Mouse (Mus musculus) testis, postnatal 14 days (tissue): ENCODE results near the gene Rpp30.

Experiments
- DNase-seq: peaks from one replicate; pipeline ENCODE4 v3.0.0; 2021; ENCODE audit warnings: low spot score

Rpp30 gene

DNA sequence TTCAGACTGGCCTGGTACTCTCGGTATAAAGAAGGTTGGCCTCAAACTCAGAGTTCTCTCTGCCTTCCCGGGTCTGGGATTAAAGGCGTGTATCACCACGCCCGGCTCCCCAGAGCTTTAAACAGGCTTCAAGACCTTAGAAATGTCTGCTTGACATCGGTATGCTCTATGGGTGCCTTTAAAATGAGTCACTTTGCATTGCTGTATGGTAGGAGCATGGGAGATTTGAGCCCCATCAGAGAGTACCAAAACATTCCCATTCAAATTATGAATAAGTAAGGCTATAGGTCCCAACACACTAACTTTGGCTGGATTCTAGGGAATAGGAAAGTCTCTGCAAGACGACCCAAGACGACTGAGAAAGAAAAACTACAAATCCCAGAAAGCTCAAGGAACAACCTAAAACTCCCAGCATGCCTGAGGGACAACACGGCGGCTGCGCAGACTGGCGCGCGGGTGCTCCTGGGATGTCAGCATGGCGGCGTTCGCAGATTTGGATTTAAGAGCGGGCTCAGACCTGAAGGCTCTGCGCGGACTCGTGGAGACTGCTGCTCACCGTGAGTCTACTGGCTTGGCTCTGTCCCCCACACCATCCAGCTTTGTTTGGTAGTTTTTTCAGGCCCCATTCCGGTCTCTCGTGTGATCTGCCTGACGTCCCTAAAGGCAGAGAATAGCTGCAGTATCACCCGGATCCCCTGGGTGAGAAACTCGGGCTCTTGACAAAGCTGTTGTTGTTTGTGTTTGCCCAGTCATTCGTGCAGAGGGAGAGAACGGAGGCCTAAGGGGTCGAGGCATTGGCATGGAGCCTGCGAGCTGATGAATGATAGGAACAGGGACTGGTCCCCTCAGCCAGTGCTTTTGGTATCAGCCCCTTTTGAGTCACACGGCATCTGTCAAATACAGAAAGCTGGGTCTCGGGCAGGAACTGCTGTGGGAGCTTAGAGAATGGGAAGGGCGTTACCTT, at the start of gene Rpp30:
Gene Rpp30, plus strand, starts transcription at position 455 of the 964 bp plus-strand sequence.
- DNase-seq = peak; percentile 89

DNA sequence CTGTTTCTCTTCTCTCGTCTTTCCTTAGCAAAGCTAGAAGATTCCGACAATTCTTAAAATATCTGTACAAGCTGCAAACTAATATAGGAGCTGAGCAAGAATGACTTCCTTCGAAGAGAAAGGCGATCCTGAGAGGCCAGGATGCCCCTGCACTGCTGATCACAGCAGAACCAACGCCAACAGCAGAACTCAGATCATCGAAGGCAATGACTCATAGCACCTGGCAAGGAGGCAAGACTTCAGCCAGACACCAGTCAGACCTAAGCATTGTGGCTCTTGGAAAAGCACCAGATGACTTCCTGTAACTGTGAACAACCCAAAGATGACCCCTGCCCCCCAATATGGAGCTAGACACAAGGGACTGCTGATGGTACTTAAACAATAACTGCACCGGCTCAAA, 37.5 kb upstream of the Rpp30 start:
- no peak for DNase-seq

DNA sequence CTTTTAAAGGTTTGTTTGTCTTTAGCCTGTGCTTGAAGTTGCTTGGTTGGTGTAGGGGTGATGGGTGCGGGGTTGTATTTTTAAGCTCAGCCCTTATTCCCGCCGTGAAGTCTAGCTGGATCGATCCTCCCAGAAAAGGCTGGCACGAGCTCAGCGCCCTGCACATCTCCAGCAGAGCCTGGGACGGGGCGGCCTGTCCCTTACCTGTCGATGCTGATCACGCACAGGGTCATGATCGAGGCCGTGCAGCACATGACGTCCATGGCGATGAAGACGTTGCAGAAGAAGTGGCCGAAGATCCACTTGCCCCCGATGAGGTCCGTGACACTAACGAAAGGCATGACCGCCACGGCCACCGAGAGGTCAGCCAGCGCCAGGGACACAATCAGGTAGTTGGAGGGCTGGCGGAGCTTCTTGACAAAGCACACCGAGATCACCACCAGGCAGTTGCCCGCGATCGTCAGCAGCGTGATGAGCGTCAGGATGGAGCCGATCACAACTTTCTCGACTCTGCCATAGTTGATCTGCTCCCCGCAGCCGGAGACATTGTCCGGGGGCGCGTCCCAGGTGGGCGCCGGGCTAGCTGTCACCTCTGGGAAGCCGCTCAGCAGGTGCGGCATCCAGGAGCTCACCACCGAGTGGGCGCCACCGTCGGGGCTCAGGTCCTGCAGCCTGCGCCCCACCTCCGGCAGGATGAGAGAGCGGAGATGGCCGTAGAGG, 26.9 kb upstream of the Rpp30 start:
- no peak for DNase-seq

DNA sequence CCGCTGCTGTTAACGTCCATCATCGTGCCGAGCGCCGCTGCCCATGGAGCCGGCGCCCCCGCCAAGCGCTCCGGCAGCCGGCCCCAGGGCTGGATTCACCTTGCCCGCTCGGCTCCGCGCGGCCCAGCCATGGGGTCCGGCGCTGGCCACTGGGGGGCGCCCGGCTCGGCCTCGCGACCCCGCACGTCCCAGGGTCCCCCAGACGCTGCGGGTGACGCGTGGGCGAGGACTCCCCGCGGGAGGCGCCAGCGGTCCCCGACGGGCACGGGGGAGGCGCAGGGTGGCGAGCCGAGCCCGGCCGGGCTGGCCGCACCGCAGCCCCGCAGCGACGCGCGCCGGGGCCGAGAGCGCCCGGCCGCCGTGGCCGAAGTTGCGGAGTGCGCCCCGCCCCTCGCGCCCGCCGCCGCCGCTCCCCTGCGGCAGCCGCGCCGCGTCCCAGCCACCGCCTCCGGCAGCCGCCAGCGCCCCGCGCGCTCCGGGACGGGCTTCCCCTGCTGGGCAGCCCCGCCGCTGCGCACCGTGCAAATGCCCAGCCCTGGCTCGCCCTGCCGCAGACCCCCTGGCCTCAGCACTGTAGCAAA, 26.2 kb upstream of the Rpp30 start, which contains the start of gene Htr7:
Gene Htr7, minus strand, starts transcription at position 277 of the 581 bp plus-strand sequence.
- peak; percentile 46 for DNase-seq

DNA sequence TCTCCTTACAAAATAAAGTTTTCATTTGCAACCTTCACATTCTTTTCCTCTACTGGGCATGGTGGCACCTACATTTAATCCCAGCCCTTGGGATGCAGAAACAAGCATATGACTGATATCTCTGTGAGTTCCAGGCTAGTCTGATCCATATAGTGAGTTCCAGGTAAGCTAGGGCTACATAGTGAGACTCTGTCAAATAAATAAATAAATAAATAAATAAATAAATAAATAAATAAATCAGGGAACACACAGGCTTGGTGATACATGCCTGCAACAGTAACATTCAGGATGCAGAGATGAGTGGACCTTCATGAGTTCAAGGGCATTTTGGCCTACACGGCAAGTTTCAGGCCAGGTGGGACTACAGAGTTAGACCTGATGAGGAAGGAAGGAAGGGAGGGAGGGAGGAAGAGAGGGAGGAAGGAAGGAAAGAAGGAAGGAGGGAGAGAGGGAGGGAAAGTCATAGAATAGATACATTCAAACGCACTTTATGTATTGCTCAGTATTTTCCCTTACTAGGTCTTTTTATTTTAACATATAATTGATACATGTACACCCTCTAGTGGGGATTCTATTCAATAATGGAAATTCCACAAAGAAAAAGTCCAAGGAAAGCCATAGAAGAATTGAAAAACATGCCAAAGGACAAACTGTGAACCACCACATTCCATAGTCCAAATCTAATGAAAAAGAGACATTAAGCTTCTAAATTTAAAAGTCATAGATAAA, 20.6 kb upstream of the Rpp30 start:
- DNase-seq = no peak

DNA sequence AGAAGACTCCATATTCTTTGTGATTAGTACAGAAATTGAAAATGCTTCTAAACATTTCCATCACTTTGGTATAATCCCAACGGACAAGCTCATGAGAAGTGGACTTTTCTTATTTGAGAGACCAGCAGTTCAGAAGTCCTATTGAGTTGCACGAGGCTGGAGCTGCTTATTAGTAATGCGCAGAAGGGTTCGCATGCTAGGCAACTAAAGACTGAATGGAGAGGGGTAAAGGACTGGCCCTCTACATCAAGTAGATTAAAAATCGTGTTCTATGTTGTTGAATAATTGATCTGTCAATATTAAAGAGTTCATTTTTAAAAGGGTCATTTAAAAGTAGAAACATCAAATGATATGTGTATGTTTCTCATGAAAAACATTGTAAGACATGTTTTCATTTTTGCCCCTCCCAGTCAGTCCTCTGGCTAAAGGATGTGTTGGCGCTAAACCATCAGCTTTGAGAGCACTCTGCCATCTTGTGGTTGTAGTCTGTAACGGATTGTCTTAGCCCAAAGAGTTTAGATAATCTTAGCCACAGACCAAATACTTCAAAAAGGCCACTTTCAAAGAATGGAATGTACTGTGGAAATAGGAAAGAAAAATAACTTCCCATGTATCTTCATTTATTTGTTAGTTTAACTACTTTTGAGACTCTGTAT, 782 bp upstream of the Rpp30 start:
- DNase-seq = no peak

DNA sequence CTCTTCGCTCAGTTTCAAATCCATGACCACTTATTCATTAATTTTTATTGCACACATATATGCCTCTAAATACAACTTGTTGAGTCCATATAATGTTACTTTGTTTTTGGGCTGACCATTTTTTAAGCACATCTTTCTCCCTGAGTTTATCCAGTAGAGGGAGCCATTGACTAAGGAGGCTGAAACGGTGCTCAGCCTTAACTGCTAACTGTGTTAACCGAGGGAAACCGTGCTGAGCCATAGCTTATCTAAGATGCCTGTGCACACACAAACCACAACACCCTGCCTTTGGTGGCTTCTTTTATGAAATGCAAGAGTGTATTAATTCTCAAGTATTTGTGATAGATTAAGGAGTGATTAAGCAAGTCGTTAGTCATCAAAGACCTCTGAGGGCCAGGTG, 7.3 kb downstream of the Rpp30 start:
- no peak for DNase-seq

DNA sequence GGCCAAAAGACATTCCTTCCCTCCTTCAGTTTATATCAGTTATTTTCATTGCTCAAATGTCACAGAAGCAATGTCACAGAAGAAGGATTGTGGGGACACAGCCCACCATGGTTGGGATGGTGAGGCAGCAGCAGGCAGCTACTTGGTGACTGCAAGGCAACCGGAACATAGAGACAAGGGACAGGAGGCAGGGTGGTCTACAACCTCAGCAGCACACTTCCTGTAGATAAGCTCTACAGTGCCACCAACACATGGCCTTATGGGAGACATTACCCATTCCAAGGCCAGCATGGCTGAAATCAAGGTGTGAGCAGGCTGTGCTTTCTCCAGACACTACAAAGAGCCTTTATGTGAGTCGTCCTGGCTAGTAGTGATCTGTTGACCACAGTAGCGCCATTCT, 13.7 kb downstream of the Rpp30 start:
- no peak for DNase-seq

DNA sequence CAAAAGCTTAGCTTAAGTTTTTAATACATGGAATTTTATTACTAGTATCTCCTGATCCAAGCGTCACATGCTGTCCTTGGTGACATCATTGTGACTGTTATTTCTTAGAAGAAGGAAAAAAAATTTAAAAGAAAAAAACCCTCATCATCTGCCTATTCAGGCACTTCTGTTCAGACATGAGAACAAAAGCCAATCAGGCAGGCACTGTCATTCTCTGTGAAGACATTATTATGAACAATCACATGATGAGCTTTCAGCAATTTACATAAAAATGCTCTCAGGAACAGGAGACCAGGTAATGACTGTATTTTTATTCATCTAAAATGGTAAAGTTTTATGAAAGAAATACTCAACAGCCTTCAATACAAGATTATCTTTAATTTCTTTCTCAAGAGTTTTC, 14.7 kb downstream of the Rpp30 start:
- no peak for DNase-seq

DNA sequence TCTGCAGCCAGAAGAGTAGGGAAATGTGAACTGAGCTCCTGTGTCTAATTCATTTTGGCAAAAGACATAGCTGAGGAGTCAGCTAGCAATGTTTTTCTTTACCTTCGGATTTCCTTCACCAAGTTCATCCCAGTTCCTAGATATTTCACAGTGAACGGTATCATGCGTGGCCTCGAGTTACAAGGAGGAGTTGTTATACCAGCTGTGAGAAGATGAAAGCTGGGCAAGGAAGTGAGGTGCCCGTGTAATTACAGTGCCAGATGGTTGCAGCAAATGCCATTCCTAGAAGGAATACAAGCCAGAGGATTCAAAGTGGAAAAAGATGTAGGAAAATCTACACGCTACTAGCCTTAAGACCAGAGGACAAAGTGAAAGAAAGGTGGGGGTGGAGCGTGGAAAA, 15.4 kb downstream of the Rpp30 start:
- DNase-seq = no peak

DNA sequence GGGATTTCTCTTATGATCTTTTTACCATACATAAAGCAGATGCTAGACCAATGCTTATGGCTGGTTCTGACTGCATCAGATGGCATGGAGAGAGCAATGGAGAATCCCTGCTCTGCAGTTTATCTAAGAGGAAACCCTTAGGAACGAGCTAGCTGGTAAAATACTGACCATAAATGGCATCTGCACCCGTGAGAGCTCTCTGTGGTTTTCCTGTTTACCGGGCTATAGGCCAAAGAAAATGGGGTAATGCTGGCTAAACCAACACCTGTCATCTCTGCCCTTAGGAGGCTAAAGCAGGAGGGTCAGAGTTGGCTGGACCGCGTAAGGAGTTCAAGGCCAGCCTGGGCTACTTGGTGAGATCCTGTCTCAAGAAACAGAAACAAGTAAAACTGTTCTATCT, 20.4 kb downstream of the Rpp30 start:
- no peak for DNase-seq

DNA sequence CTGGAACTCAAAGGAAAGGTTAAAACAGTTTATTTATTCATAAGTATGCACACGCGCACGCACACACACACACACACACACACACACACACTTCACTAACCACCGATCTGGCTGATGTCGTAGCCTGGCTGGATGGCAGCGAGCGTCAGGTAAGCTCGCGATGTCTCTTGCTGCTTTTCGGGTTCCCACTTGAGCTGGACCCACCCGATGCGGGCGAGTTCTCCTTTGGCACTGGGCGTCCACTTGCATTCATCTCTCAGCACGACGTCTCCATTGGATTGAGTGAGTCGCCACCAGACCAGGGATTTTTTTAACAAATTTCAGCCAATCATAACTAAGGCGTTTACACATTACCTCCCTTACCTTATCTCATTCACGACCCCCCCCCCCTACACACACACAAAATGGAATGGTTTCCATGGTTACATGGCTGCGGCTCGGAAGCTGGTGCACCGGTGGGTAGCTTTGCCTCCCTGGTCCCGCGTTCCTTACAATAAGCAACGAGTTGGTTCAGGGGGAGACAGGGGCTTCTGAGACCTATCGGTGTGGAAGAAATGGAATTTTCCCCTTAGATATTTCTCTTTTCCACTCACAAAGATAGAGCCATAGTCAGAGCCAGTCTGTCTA, 25.9 kb downstream of the Rpp30 start:
- no peak for DNase-seq

DNA sequence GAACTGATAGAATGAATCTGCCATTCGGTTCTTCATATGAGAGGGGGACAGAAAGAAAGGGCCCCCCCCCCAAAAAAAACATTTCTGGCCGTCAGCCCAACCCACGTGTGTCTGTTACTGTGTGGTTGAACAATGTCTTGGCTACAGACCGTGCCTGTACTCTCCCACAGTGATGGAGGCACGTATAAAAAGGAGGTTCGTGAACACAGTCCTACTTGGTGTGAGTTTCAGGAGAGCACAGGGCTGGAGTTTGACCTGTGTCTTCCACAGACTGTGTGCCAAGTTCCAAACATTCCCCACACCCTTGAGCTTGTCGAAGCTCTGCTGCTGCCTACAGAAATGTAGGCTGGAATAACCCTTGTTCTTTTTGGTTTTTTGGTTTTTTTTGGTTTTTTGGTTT, 26.9 kb downstream of the Rpp30 start:
- no peak for DNase-seq

DNA sequence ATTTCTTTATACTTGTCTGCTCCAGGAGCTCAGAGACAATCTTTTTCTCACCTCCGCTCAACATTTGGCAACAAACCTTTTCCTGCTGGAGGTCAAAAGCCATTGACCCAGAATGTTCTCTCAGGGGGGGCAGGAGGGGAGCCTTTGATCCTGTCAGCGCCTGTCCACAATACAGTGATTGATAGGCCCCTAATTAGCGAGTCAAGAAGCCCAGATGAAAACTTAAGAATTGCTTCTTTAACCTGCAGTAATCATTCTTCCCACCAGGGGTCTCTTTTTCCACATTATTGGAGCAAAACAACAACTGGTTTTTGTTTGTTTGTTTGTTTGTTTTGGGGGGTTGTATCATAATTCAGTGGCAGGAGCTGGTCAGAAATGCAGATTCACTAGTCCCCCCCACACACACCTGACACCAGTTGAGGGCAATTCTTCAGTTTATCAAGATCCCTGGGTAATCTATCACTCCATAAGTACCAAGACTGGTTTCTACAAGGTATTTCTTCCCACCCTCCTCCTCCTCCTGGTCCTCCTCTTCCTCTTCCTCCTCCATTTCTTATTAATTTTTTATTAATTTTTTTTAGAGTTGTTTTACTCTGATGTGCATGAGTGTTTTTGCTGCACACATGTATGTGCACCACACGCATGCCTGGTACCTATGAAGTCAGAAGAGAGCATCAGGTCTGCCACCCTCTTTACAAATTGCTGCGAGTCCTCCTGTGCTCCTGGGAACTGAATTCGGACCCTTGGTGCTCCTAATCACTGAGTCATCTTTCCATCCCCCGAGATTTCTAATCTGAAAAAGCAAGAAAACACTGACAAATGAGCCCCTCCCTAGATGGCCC, 27.8 kb downstream of the Rpp30 start:
- DNase-seq = no peak

DNA sequence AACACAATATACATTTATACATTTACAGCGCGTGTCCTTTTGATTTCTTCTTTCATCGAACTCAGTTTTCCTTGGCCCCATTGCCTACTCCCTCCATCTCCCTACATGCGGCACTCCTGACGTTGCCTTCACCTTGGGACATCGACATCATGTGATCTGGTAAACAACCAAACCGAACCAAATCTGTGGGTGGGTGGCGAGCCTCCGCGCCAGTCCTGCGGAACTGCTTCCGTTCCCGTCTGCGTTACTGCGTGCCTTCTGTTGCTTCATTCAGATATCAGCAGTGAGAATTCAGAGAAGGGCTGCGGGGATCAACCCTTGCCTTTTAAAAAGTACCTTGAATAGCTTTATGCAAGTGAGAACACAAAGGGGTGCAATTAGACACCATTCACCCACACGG, 28.5 kb downstream of the Rpp30 start:
- no peak for DNase-seq

DNA sequence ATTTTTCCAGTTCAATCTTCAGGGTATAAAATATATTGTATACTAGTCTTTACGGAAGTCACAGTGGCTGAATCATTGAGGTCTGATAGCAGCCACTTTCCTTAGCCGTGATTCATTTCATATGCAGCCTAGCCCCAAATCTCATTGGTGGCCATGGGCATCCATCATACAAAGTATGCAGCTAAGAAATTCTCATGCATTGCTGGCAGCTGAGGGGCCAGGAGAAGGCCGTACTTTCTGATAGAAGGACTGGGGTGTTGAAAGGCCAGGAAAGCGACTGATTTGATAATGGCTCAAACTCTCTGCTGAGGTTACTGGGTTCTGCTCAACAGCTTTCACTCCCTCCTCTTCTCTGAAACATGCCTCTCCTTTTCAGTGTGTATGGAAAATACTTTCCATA, 32.7 kb downstream of the Rpp30 start:
- no peak for DNase-seq

DNA sequence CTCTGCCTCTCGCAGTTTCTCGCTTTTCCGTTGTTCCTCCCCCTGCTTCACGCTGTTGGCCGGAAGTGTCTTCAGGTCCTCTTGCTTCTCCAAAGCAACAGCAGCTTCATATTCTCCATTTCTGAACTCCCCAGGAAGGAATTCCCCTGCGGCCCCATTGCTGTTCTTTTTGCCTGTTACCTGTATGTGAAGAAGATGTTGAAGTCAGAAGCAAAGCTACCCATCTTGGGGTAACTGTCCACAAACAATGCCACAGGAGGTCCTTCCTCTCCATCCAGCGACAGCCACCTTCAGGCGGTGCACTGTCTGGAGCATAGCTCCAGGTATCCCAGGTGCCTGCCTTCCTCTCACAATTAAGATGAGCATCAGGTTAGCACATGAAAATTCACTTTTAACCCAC, 35.7 kb downstream of the Rpp30 start:
- DNase-seq = no peak

DNA sequence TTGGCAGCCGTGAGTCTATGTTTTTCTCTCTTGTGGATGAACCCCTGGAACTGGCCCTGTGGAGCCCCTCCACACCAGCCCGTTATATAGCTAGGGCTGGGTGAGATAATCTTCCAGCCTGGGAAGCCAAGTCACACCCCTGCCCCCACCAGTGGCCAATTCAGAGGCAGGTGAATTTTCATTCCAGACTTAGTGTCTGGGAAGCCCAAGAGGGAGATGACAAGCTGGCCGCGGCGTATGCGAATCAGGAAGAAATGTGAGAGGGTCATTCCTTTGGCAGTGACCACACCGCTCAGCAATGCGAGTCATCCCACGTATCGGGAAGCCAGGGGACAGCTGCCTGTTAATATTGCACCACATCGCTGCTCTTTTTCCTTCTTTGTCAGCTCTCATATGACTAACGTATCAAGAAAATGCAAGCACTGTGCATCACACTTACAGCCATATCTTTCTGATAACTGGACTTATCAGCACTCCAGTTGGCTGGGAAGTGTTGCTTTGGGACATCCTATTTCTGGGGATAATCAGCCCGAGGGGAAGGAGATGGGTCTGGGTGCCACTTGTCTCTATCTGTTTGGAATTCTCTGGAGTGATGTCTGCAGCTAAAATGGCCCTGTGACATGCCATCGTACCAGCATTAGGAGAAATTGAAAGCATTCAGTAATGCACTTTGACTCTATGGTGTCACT, 36.4 kb downstream of the Rpp30 start, which contains the start of gene Ankrd1:
Gene Ankrd1, minus strand, starts transcription at position 317 of the 689 bp plus-strand sequence.
- no peak for DNase-seq

DNA sequence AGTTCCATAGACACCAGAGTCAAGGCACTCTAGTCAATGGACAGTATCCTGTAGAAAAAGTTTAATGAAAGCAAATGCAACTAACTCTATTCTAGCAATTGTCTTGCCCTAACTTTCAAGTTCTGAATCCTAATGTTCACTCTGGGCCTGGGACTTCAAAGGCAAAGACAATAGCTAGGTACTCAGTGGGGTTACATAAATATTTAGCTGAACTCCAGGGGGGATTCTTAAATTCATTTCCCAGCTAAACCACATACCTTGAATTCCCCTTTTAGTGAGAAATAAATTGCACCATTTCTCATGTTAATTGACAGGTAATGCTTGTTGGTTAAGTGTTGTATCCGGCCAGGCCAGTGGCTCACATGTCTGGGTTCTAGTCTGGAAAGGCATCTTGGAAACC, 40.7 kb downstream of the Rpp30 start:
- DNase-seq = no peak

DNA sequence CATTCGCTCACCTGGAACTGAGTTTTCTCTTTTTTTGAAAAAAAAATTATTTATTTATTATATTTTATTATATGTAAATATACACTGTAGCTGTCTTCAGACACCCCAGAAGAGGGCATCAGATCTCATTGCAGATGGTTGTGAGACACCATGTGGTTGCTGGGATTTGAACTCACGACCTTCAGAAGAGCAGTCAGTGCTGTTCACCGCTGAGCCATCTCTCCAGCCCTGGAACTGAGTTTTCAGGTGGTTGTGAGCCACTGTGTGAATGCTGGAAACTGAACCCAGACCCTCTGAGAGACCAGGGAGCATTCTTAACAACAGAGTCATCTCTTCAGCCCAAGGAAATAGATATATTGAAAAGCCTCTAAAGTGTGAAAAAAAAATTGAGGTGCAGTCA, 44.9 kb downstream of the Rpp30 start:
- no peak for DNase-seq
